In the genomic region with DNA sequence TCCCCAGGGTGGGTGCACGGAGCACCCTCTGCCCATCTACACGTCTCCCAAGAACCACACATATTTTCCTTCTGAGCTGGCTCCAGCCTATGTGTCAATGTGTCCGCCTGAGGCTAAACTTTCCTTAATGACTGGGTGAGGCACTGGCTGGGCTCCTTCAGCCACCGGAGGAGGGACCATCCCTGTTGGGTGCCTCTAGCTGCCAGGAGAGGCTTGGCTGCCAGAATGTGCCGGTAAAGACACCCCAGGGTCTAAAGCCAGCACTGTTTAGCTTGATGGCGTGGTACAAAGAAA, we compare ENCODE assay signal across 8 mouse cellular contexts. TPM values are rescaled to one million over a fixed set of nuclear protein-coding genes. Genes with fewer than 3 reads are reported as not detected.
A peak's percentile ranks its signal among the peaks of the same experiment; 100 is the strongest.
DNase-seq lines count a peak whose midpoint lies in the region; ATAC-seq and TF ChIP-seq lines count a peak whose summit lies in the region.

No protein-coding gene starts in this region.

- H3K4me3 ChIP-seq in heart, embryonic 11.5 days (ENCODE audit: low read depth, low read length): peak overlapping the region; percentile 1; the same call in 1 of the 2 replicates
- H3K4me3 ChIP-seq in ES-Bruce4 (ENCODE audit: low read depth, low read length): no peak overlapping the region
- H3K4me3 ChIP-seq in forebrain, embryonic 15.5 days: peak overlapping the region; percentile 74
- H3K4me3 ChIP-seq in liver, embryonic 15.5 days (replicated peaks): peak overlapping the region; percentile 76

- ATAC-seq in heart, embryonic 11.5 days (replicated peaks; ENCODE audit: insufficient number of reproducible peaks, low FRiP score, low TSS enrichment): no peak
- no peak for ATAC-seq in forebrain, embryonic 15.5 days (replicated peaks)
- no peak for ATAC-seq in liver, embryonic 15.5 days (ENCODE audit: insufficient read depth)

- no peak for TF ChIP-seq POLR2A in ES-Bruce4 (IDR thresholded peaks at IDR 0.05; ENCODE audit: insufficient read depth, low read length)

- TF ChIP-seq CTCF in ES-Bruce4 (IDR thresholded peaks at IDR 0.05; ENCODE audit: low read depth, low read length): no peak

- H3K4me1 ChIP-seq in heart, embryonic 11.5 days (ENCODE audit: control insufficient read depth, insufficient read depth, low read length): peaks cover 19% of the 10 kb centered on the region
- H3K4me1 ChIP-seq in ES-Bruce4 (ENCODE audit: control insufficient read depth, insufficient read depth, low read length): no peaks in the 10 kb centered on the region
- H3K4me1 ChIP-seq in forebrain, embryonic 15.5 days: peaks cover 26% of the 10 kb centered on the region
- peaks cover 43% of the 10 kb centered on the region for H3K4me1 ChIP-seq in liver, embryonic 15.5 days (replicated peaks)

- DNase-seq in heart, postnatal 25 days (ENCODE audit: low spot score): no peak
- DNase-seq in urinary bladder, postnatal 4 days (ENCODE audit: low spot score in 2 of 2): no peak
- DNase-seq in thymus, postnatal 10 days (ENCODE audit: low spot score in 2 of 2): no peak
- no peak for DNase-seq in thymus, postnatal 36 days

- peak overlapping the region; percentile 90 for H3K4me2 ChIP-seq in heart, embryonic 11.5 days
- H3K4me2 ChIP-seq in forebrain, embryonic 15.5 days (replicated peaks): peak overlapping the region; percentile 58
- H3K4me2 ChIP-seq in liver, embryonic 15.5 days: peak overlapping the region; percentile 95

- 51% methylated on average over 6 of the region's 6 CpGs for WGBS in heart, embryonic 11.5 days (ENCODE audit: insufficient replicate concordance)
- WGBS in forebrain, embryonic 15.5 days: 48% methylated on average over 6 of the region's 6 CpGs
- WGBS in liver, embryonic 15.5 days (ENCODE audit: insufficient replicate concordance): 69% methylated on average over 6 of the region's 6 CpGs

- peak overlapping the region; percentile 84 for H3K9ac ChIP-seq in heart, embryonic 11.5 days (ENCODE audit: low read depth, low read length)
- H3K9ac ChIP-seq in ES-Bruce4 (ENCODE audit: low read depth, poor library complexity, severe bottlenecking): 0 out of 2 replicates have a peak overlapping the region, but pooled peaks have one; percentile 32
- H3K9ac ChIP-seq in forebrain, embryonic 15.5 days (replicated peaks): peak overlapping the region; percentile 70; the same call in 1 of the 2 replicates
- H3K9ac ChIP-seq in liver, embryonic 15.5 days: 0 out of 2 replicates have a peak overlapping the region, but pooled peaks have one; percentile 20

- H3K9me3 ChIP-seq in heart, embryonic 11.5 days (replicated peaks; ENCODE audit: control insufficient read depth, low read length): no peaks in the 10 kb centered on the region
- H3K9me3 ChIP-seq in ES-Bruce4 (replicated peaks; ENCODE audit: control insufficient read depth, insufficient read depth, low read length, poor library complexity, severe bottlenecking): no peaks in the 10 kb centered on the region
- no peaks in the 10 kb centered on the region for H3K9me3 ChIP-seq in forebrain, embryonic 15.5 days
- no peaks in the 10 kb centered on the region for H3K9me3 ChIP-seq in liver, embryonic 15.5 days (replicated peaks)

- H3K27ac ChIP-seq in heart, embryonic 11.5 days (ENCODE audit: low read depth, low read length): peak overlapping the region; percentile 87; the same call in 1 of the 2 replicates
- H3K27ac ChIP-seq in ES-Bruce4 (ENCODE audit: insufficient read depth, low read length): no peak overlapping the region
- H3K27ac ChIP-seq in forebrain, embryonic 15.5 days (replicated peaks): no peak overlapping the region
- no peak overlapping the region for H3K27ac ChIP-seq in liver, embryonic 15.5 days (replicated peaks)

- H3K27me3 ChIP-seq in heart, embryonic 11.5 days (ENCODE audit: control insufficient read depth, insufficient read depth, low read length): no peaks in the 10 kb centered on the region
- H3K27me3 ChIP-seq in ES-Bruce4 (ENCODE audit: control insufficient read depth, insufficient read depth, low read length, poor library complexity, severe bottlenecking): no peaks in the 10 kb centered on the region
- H3K27me3 ChIP-seq in forebrain, embryonic 15.5 days: no peaks in the 10 kb centered on the region
- H3K27me3 ChIP-seq in liver, embryonic 15.5 days: no peaks in the 10 kb centered on the region

- H3K36me3 ChIP-seq in heart, embryonic 11.5 days (ENCODE audit: control insufficient read depth, insufficient read depth, low read length): peaks cover 13% of the 10 kb centered on the region
- no peaks in the 10 kb centered on the region for H3K36me3 ChIP-seq in ES-Bruce4 (ENCODE audit: control insufficient read depth, insufficient read depth, low read length, poor library complexity, severe bottlenecking)
- H3K36me3 ChIP-seq in forebrain, embryonic 15.5 days: peaks cover 11% of the 10 kb centered on the region; the same call in 1 of the 2 replicates
- peaks cover 13% of the 10 kb centered on the region for H3K36me3 ChIP-seq in liver, embryonic 15.5 days (replicated peaks)

- intact Hi-C loops in heart, postnatal 25 days (cut with DNase I): loop anchor here (5.0 to 10.0 kb wide), 2 partner anchors 152 to 324 kb away; partner anchors contain the start of gene Fnbp4

- TF ChIP-seq EP300 in ES-Bruce4 (IDR thresholded peaks at IDR 0.05; ENCODE audit: insufficient read depth, low read depth, low read length): no peak

RNA-seq across cellular contexts. Expression of gene Slc39a13, which starts 1.4 kb away (rescaled TPM):
- polyA plus RNA-seq in heart, embryonic 11.5 days (2014; fragmentation: Nextera tagmentation; extraction: Ambion mirVana): 34.0 and 36.3 TPM in 2 replicates
- 10 to 100 TPM; 22.9 to 28.2 TPM for total RNA-seq in heart, postnatal 25 days (2021)
- 9.2 and 14.1 TPM in 2 replicates for polyA plus RNA-seq in ES-Bruce4 (2011; ENCODE audit: insufficient read depth, insufficient read length, low read depth, missing spikeins)
- polyA plus RNA-seq in forebrain, embryonic 15.5 days (2015; fragmentation: Nextera tagmentation; extraction: Ambion mirVana): 23.7 and 27.8 TPM in 2 replicates
- 10.9 and 13.6 TPM in 2 replicates for polyA plus RNA-seq in liver, embryonic 15.5 days (2015; fragmentation: Nextera tagmentation; extraction: Ambion mirVana)

RNA-seq across cellular contexts. Expression of gene Spi1, which starts 13.4 kb away (rescaled TPM):
- 1.7 and 1.9 TPM in 2 replicates for polyA plus RNA-seq in heart, embryonic 11.5 days (2014; fragmentation: Nextera tagmentation; extraction: Ambion mirVana)
- total RNA-seq in heart, postnatal 25 days (2021): 1 to 10 TPM; 3.7 to 4.3 TPM
- not detected in 2 replicates for polyA plus RNA-seq in ES-Bruce4 (2011; ENCODE audit: insufficient read depth, insufficient read length, low read depth, missing spikeins)
- 2.4 and 3.0 TPM in 2 replicates for polyA plus RNA-seq in forebrain, embryonic 15.5 days (2015; fragmentation: Nextera tagmentation; extraction: Ambion mirVana)
- polyA plus RNA-seq in liver, embryonic 15.5 days (2015; fragmentation: Nextera tagmentation; extraction: Ambion mirVana): 25.9 and 26.9 TPM in 2 replicates

RNA-seq across cellular contexts. Expression of gene Psmc3, which starts 15.0 kb away (rescaled TPM):
- polyA plus RNA-seq in heart, embryonic 11.5 days (2014; fragmentation: Nextera tagmentation; extraction: Ambion mirVana): 316 and 322 TPM in 2 replicates
- total RNA-seq in heart, postnatal 25 days (2021): 100 to 1,000 TPM; 209 to 241 TPM
- 183 and 203 TPM in 2 replicates for polyA plus RNA-seq in ES-Bruce4 (2011; ENCODE audit: insufficient read depth, insufficient read length, low read depth, missing spikeins)
- 230 and 231 TPM in 2 replicates for polyA plus RNA-seq in forebrain, embryonic 15.5 days (2015; fragmentation: Nextera tagmentation; extraction: Ambion mirVana)
- 138 and 146 TPM in 2 replicates for polyA plus RNA-seq in liver, embryonic 15.5 days (2015; fragmentation: Nextera tagmentation; extraction: Ambion mirVana)

RNA-seq across cellular contexts. Expression of gene Rapsn, which starts 33.4 kb away (rescaled TPM):
- polyA plus RNA-seq in heart, embryonic 11.5 days (2014; fragmentation: Nextera tagmentation; extraction: Ambion mirVana): 11.1 and 11.3 TPM in 2 replicates
- 10 to 100 TPM; 16.4 to 16.7 TPM for total RNA-seq in heart, postnatal 25 days (2021)
- polyA plus RNA-seq in ES-Bruce4 (2011; ENCODE audit: insufficient read depth, insufficient read length, low read depth, missing spikeins): 0.42 TPM in 1 of 2 replicates, not detected in the other
- polyA plus RNA-seq in forebrain, embryonic 15.5 days (2015; fragmentation: Nextera tagmentation; extraction: Ambion mirVana): 0.63 and 0.74 TPM in 2 replicates
- 1.1 TPM in 2 replicates for polyA plus RNA-seq in liver, embryonic 15.5 days (2015; fragmentation: Nextera tagmentation; extraction: Ambion mirVana)

RNA-seq across cellular contexts. Expression of gene Mybpc3, which starts 49.1 kb away (rescaled TPM):
- 470 and 665 TPM in 2 replicates for polyA plus RNA-seq in heart, embryonic 11.5 days (2014; fragmentation: Nextera tagmentation; extraction: Ambion mirVana)
- 1,000 to 10,000 TPM; 1,615 to 1,699 TPM for total RNA-seq in heart, postnatal 25 days (2021)
- not detected in 2 replicates for polyA plus RNA-seq in ES-Bruce4 (2011; ENCODE audit: insufficient read depth, insufficient read length, low read depth, missing spikeins)
- 0.14 TPM in 1 of 2 replicates, not detected in the other for polyA plus RNA-seq in forebrain, embryonic 15.5 days (2015; fragmentation: Nextera tagmentation; extraction: Ambion mirVana)
- polyA plus RNA-seq in liver, embryonic 15.5 days (2015; fragmentation: Nextera tagmentation; extraction: Ambion mirVana): 0.15 and 0.17 TPM in 2 replicates

Comparison
In these comparisons a context has a peak if more than half of its experiments do, and no peak if none do; other contexts are left out.
1. H3K9ac ChIP-seq: peak in every context shown above with its lines; median percentile 84 in heart, embryonic 11.5 days; 70 in forebrain, embryonic 15.5 days; 32 in ES-Bruce4; 20 in liver, embryonic 15.5 days.